Mouse (Mus musculus) spleen, postnatal 14 days (tissue): ENCODE measurements around the gene Ppp1r11.
A peak's percentile ranks its signal among the peaks of the same experiment; 100 is the strongest.
"Not testable (repeated sequence)": the region's sequence is repeated elsewhere in the genome, so short reads cannot be mapped to it uniquely, and the experiment has no call there.

Source experiments
- DNase-seq, 2 experiments: peaks; one replicate each; pipeline ENCODE4 v3.0.0; 2021 to 2022; ENCODE audit warnings: low spot score in 2 of 2

The Ppp1r11 gene

DNA sequence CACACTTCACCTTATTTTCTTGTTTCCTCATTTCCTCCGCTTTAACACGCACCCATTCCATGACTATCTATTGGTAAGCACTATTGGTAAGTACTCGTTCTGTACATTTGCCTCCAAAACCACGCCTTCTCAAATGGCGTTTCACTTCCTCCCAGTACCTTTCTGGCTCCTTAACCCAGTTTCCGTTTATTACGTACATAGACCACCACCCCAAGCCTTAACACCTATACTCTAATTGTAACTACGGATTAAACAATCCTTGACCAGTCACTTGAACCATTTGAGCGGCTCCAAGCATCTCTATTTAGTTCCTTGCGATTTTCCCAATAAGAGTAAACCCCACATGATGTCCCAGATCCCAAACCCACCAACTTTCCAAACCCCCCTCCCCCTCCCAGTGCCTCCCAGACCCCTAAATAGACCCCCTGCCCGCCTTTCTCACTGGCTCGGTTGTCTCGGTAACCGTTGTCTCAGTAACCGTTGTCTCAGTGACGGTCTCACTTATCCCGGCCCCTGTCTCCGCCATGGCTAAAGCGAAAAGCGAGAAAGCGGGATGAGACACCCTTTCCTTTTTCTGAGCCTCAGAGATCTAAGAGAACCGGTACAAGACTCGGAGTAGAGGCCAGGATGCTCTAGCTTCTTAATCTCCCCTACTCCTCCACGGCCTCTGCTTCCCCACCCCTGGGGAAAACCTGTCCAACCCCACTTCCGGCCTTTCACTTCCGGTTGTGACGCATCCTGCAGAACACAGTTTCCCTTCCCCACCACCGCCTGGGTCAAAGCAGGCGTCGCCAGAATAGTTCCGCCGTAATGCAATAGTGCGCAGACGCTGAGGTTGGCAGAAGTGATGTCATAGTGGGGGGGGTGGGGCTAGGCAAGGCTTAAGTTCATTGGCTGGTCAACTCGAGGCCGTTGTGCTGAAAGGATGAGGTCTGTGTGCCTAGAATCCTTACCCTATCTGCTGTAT lies at the start of gene Ppp1r11:
Gene Ppp1r11 (minus strand): TSS at position 761 of the 967 bp plus-strand sequence.
- DNase-seq: peak; percentile 78 to 88

DNA sequence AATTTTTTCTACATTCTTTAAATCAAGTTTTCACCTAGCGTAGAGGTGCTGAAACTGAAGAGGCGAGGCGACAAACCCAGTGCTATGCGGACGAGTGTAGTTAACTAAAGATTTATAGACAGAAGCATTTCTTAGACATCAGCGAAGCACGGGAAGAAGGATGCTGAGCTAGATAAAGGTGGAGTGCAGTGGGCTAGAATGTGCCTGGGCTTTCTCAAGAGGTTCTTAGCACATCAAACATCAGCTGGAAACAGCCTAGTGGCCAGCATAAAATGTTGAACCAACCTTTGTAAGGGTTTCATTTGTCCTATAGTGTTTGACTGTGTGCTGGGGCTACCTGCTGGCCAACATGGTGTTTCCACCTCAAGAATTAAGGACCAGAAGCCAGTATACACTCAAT lies 49.3 kb upstream of the Ppp1r11 start, which contains the start of gene Zfp57:
Gene Zfp57 (plus strand): TSS at position 301 of the 400 bp plus-strand sequence.
- no peak for DNase-seq

- DNase-seq: no peak
Observed at GRCm38 (mm10) chr17:36998477-36998876, 46.9 kb upstream of the Ppp1r11 start.

DNA sequence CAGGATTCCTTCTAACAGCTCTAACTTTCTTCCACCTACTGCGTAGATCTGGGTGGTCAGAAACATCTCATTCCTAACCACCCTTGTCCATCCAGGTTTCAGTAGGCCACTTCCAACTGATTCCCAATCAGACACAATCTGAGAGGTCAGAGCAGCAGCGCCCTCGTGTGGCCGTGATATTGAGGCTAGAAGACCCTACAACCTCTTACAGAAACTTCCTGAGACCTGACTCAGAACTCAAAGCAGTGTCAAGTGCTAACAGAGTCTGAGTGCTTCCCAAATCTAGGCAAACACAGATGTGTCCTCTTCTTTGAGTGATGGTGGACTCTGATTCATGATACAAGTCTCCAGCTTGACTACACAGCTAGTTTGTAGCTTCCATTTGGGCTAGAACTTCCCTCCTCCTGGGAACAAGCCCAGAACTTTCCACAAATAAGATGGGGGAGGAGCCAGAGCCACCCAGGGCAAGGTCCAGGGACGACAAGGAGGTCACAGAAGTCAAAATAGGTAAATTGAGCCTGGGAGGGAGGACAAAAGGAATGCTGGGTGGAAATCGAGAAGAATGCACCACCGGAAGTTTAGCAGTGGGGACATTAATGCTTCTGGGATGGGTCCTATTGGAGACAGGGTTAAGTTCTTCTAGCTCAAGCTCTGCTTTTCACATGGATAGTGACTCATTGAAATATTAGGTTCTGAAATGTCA lies 45.6 kb upstream of the Ppp1r11 start:
- DNase-seq: peak; percentile 19 to 37

DNA sequence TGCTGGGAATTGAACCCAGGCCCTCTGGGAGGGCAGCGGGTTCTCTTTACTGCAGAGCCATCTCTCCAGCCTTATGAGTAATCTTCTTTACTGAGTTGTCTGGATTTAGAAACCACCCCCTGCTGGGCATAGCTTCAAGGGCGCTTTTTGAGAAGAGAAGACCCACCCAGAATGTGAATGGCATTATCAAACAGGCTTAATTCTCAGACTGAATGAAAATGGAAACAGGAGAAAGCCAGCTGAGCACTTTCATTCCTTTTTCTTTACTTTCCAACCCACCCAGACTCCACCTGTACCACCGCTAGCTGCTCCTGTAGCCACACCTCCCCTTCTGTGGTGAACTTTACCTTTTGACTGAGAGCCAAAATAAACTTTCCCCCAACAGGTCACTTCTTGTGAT lies 43.9 kb upstream of the Ppp1r11 start:
- DNase-seq: no peak

GRCm38 (mm10) chr17:36994528-36994927 lies 43.0 kb upstream of the Ppp1r11 start:
- DNase-seq: no peak

GRCm38 (mm10) chr17:36993770-36994325 lies 42.3 kb upstream of the Ppp1r11 start:
- no peak for DNase-seq

GRCm38 (mm10) chr17:36992336-36993104 lies 41.0 kb upstream of the Ppp1r11 start:
- no peak for DNase-seq

- not testable (repeated sequence) for DNase-seq
Observed at GRCm38 (mm10) chr17:36990630-36991029, 39.1 kb upstream of the Ppp1r11 start.

DNA sequence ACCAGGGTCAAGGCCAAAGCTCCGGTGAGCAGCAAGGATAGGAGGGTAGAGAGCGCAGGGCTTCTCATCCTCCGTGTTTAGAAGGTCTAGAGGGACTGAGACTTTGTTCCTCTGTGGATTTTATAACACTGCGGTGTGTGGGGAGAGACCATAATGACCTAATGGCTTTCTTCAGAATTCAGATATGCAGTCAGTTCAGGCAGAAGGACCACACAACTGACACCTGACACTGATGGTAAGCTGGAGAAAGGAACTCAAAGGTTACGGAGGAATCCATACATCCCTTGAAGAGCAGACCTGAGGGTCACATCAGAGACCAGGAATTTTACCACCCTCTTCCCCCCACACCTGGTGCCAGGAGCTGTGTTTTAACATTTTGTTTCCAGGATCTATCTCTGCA lies 37.9 kb upstream of the Ppp1r11 start, which contains the start of gene H2-M5:
Gene H2-M5 (minus strand): TSS at position 101 of the 400 bp plus-strand sequence.
- no peak for DNase-seq

DNA sequence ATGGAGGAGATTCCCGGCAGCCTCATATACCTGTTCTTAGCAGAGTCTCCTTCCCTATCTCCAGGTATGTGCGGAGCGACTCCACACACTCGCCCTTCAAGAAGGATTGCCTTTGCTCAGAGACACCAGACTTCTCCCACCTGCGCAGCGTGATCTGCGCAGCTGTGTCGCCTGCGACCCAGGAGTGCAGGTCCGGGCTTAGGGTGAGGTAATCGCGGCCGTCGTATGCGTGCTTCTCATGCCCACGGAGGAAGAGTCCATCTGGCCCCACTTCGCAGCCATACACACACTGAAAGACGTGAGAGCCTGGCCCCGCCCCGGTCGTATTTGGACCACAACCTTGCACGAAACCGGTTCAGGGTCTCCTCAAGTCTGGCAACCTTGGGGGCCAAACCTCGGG lies 36.9 kb upstream of the Ppp1r11 start:
- DNase-seq: no peak

DNA sequence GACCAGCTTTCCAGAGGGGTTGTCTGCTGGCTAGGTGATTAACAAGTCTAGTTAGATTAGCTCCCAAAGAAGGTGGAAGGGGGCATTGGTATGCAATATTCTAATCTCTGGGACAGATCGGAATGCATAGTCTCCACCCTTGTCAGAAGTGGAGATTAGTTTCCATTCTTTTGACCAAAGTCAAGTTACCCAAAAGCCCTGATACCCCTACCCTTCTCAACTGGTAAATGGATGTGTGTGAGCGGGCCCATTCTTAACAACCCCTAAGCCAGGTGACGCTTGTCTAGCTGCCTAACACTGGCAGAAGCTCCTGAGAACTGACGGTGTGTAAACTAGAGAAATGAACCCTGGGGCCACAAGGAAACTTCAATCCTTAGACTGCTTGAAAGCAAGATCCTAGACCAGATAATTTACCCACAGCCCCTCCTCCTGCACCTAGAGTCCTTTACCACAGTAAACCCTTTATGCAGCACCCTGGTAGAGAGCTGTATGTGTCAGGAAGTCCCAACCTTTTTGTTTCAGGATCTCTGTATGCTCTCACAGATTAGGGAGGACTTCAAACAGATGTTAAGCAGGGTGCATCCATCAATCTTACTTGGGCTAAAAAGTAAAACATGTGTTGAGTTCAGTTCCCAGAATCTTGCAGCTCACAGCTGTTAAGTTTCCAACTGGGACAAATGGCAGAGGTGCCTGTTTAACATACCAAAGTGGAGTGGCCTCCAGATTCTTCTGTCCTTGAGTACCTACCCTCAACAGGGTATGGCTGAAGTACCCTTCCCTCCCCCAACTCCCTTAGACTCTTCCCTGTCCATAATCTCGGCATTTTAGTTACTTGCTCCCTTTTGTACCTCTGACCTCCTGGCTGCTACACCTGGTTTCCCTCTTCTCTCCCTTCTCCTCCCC lies 31.0 kb upstream of the Ppp1r11 start:
- no peak for DNase-seq

GRCm38 (mm10) chr17:36981845-36982244 lies 30.3 kb upstream of the Ppp1r11 start:
- DNase-seq: no peak

DNA sequence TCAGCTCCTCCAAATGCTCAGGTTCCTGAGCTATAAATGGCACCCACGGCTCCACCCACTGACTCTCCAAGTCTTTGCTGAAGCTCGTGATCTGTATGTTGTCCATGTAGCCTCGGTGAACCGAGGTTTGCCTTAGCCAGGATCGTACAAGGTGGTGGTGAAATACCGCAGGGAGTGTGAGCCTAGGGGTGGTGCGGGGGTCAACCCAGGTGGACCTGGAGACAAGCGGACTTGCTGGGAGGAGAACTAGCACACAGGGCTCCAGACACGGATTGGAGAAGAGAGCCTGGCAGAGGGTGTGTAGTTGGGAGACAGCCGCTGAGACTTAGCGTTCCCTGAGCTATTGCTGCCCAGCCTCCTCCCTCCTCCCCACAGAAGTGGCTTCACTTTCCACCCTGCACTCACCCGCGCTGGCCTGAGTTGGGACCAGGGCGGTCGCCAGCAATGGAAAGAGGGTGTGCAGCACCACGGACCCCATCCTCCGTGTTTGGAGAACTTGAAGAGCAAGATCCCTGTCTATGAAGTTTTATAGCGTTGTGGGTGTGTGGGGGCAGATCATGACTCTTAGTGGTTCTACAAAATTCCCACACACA lies 29.8 kb upstream of the Ppp1r11 start, which contains the start of gene 2410137M14Rik:
Gene 2410137M14Rik (minus strand): TSS at position 17 of the 593 bp plus-strand sequence.
- DNase-seq: no peak

GRCm38 (mm10) chr17:36973271-36973787 lies 21.8 kb upstream of the Ppp1r11 start:
- DNase-seq: no peak

DNA sequence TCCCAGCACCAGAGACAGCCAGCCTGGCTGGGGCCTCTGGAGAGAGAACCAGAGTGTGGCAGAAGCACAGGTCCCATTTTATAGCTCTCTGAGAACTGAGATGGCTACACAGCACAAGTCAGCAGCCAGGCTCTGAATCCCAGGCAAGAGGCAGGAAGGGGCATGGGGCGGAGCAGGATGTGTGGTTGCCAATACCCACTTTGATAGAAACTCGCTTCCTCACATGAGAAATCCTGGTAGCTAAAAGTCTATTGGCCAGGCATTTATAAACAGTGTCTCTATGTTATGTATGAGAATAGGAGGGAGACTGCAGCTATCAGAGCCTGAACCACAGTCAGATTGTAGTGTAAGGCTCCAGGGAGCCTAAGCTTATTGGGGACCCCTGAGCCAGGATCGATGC lies 21.2 kb upstream of the Ppp1r11 start:
- DNase-seq: no peak

DNA sequence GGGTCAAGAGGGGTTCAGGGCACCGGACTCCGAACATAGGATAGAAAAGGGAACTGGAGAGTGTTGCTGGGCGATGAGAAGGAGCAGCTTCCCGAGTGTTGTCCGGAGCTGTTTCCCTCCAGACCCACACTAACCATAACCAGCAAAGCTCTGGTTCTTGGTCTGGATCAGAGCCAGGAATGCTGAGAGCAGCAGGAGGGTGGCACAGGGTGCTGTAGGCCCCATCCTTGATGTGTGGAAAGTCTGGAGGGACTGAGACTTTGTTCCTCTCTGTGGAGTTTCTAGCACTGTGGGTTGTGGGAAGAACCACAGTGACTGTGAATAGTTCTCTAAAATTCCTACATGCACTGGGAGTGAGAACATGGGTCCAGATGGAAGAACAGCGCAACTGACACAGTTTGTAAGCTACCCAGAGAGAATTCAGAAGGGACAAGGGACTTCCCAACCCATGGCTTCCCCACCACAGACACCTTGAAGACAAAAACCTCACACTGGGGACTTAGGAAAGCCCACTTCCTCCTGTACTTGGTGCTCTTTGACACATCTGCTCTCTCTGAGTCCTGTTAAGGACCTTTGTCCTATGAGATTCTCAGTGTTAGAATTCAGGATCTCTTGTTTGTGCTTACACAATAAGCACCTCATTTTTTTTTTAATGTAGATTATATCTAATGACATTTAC lies 19.8 kb upstream of the Ppp1r11 start:
- DNase-seq: no peak

DNA sequence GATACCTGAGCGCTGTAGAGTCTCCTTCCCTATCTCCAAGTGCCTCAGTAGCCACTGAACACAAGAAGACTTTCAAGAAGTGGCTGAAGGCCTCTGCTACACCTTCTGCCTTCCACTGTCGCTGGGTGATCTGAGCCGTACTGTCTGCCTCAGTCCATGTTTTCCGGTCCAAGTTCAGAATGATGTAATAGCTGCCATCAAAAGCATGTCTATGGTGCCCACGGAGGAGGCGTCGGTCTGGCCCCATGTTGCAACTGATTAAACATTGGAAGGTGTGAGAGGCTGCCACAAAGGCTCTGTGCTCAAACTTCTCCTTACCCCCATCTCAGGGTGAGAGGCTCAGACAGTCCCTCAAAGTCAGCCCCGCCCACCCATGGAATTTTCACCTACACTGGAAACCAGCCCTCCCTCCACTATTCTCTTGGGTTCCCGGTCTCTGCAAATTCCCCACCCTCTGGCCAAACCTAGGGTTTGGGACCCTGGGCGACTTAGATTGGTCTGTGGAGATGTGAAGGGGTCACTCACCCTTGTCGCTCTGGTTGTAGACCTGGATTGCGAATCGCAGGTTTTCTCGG lies 18.9 kb upstream of the Ppp1r11 start:
- no peak for DNase-seq

- no peak for DNase-seq
Observed at GRCm38 (mm10) chr17:36966875-36967274, 15.3 kb upstream of the Ppp1r11 start.
